Mouse (Mus musculus) liver, embryonic 14.5 days (tissue): ENCODE data around the gene Cnot11.

Experiments
- CTCF ChIP-seq: IDR thresholded peaks from 2 replicates; pipeline ENCODE4 v1.5.1; 2016; ENCODE audit warnings: antibody characterized with exemption, low read depth, control low read depth
- EP300 ChIP-seq: IDR thresholded peaks from 2 replicates; pipeline ENCODE4 v1.6.1; 2016; ENCODE audit warnings: antibody characterized with exemption, low read depth

DNA sequence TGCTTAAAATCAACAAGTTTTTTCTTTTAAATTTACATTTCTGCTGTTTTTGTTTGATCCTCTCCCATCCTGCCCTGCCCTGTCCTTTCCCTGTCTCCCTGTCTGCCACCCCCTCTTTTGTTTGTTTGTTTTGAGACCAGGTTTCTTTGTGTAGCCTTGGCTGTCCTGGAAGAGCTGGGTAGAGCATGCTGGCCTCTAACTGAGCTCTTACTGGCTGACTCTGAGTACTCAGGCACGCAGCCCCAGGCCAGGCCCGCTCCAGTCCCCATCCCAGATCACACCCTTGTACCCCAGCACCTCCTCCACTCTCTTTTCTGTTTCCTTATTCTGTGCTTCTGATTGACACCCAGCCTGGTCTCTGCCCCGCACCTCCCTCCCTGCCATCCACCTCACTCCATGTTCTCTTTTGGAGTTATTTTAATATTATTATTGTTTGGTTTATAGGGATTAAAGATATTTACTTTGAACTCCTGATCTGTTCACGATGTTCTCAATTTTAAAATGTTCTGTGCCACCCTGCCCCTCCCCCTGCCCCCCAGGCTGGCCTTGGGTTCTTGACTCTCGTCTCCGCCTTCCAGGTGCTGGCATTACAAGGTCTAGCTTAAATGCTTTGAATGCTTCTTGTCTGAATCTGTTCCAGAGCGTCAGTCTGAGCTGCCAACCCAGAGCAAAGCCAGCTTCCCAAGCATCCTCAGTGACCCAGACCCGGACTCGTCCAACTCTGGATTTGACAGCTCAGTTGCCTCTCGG, 3.0 kb downstream of the Cnot11 start:
- TF ChIP-seq CTCF (no peak), EP300 (no peak)
